Mouse (Mus musculus): ENCODE measurements at regions not wholly inside any gene's neighbourhood (a gene's known extent, or its start where the extent isn't known, plus 50 kb on each side); places are given as distances from the start of the nearest gene placed in this dataset.

DNA sequence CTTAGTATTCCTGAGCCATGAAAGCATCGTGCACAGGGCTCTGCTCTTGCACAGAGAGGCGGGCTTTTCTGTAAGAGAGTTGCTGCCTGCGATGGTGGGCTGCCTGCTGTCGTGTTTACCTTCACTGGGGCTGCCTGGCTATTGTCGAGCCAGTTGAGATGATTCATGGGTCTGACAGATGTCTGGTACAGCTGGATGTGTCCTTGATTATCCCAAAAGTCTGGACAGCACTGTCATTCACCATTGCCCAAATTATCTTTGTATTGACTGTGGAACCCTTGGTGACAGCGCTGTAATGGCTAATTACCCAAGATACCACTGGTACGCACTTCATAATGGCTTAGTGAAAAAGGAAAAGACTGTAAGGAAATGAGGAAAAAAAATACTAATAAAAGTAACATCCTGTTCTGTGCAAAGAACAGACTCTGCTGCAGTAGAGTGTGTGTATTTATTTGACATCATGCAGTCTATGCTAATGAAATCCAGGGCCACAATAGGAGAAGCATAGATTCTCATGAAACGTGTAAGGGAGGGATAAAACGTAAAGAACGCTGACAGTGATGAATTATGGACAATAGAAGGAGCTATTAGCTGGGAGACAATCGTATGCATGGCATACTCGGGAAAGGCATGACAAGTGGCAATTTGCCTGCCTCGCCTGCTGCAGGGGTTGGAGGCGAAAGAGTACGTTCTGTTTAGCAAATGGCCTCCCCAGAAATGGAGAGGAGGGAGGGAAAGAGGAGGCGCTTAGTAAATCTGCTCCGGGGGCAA, 208.2 kb upstream of the Atp5g3 start:
- DNase-seq (ENCODE audit: low spot score in 2 of 2): no peak

- DNase-seq (ENCODE audit: low spot score in 2 of 2): no peak
Measured at GRCm38 (mm10) chr2:74106472-74106871, 195.3 kb upstream of the Atp5g3 start.

GRCm38 (mm10) chr2:74099671-74100372, 188.7 kb upstream of the Atp5g3 start:
- DNase-seq (ENCODE audit: low spot score in 2 of 2): no peak

DNA sequence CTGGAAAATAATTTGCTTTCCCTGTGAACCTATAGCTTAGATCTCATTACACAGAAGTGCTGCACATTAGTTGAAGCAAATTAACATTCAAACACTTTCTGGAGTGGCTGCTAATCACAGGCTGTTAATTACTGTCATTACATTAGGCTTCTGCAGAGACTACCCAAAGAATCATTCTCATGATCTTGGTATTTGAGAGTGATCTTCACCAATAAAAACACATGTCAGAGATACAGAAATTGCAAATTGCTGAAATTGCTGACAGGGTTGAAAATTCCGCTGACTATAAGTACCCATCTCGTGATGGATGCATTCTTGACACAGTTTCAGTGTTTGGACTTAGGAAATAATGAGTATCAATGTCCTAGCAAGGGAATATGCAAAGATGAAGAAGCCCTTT, 185.7 kb upstream of the Atp5g3 start:
- no peak for DNase-seq (ENCODE audit: low spot score in 2 of 2)

DNA sequence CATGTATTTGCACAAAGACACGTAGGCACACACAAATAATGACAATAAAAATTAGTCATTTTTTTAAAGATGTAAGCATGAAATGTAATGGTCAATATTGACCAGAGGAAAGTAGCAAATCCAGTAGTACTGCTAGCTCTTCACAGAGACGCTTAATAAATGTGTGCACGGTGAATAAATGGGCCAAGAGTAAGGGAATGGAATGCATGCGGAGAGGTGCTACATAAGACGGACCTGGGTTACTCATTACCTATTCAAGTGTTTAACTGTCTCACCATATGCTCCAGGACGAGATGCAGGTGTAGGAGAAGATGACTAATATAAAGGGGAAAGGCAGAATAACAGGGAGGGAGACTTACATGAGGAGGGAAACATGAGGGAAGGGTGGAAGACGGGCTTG, 182.4 kb upstream of the Atp5g3 start:
- DNase-seq (ENCODE audit: low spot score in 2 of 2): no peak

GRCm38 (mm10) chr2:74087375-74087774, 176.2 kb upstream of the Atp5g3 start:
- DNase-seq (ENCODE audit: low spot score in 2 of 2): no peak

DNA sequence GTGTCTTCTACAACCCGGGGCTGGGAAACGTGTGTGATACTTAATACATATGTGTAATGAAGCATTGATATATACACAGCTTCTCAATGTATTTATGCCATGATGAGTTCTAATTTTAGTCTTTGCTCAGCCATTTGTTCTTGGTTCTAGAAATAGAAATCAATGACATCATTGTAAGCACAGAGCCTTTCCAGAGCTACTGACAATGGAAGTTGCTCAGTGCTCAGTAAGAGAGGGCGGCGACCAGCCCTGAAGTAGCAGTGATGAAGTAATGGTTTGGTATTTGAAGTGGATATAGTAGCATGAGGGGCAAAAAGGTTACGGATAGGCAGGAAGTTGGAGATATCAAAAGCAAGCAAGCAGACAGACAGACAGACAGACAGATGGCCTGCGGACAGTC, 173.8 kb upstream of the Atp5g3 start:
- DNase-seq (ENCODE audit: low spot score in 2 of 2): no peak

- DNase-seq (ENCODE audit: low spot score in 2 of 2): no peak
Measured at GRCm38 (mm10) chr2:74076774-74077173, 165.6 kb upstream of the Atp5g3 start.

DNA sequence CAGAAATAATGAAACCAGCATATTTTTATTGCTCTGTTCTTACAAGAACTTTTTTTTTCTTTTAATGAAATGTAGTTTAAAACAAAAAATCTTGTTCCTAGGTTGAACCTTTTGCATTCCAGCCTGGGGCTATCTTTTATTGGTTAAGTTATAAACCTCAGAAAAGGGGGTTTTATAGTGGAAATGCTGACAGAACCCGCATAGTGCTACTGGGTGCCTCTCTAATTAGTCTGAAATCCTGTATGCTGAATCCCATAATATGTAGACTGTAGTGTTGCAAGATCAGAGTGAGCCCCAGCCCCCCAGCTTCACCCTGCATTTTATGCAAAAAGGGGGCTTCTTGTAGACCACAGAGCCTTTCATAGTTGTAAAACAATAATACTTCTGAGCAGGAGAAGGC, 164.4 kb upstream of the Atp5g3 start:
- no peak for DNase-seq (ENCODE audit: low spot score in 2 of 2)

- no peak for DNase-seq (ENCODE audit: low spot score in 2 of 2)
Measured at GRCm38 (mm10) chr2:74073396-74073795, 162.3 kb upstream of the Atp5g3 start.

GRCm38 (mm10) chr2:74066652-74067051, 155.5 kb upstream of the Atp5g3 start:
- peak; percentile 75 to 89 for DNase-seq (ENCODE audit: low spot score in 2 of 2)

DNA sequence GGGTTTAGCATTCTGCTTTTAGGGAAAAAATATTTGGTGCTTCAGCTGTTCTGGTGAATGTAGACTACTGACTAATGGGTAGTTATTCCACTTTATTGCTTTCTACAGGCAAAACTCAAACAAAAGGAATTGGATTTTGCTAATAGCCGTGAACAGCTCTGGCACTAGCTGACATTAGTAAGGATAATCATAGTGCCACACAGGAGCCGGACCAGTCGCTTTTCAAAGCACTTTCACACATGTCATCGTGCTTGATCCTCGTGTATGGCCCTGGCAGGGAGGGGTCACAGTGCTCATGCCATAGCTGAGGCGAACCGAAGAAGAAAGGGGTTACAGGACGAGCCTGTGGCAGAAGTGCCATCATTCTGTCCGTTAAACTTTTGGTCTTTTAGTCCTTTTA, 153.2 kb upstream of the Atp5g3 start:
- no peak for DNase-seq (ENCODE audit: low spot score in 2 of 2)

DNA sequence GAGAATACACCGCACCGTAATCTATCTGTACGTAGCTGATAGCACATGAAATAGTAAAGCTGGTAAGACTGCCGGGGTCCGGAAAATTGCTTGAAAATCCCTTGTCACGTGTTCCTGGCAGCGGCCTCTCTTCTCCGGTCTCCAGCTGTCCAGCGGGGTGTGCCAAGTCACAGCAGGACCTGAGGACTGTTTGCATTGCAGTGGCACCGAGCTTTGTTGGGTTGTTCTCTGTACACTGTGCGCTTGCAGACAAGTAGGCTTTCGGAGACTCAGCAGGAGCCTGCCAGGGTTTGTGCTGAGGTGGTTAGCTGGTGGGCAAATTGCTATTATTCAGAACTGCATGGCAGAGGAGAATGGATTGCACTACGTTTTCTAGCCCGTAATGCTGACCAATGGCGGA, 152.7 kb upstream of the Atp5g3 start:
- peak; percentile 36 to 48 for DNase-seq (ENCODE audit: low spot score in 2 of 2)

DNA sequence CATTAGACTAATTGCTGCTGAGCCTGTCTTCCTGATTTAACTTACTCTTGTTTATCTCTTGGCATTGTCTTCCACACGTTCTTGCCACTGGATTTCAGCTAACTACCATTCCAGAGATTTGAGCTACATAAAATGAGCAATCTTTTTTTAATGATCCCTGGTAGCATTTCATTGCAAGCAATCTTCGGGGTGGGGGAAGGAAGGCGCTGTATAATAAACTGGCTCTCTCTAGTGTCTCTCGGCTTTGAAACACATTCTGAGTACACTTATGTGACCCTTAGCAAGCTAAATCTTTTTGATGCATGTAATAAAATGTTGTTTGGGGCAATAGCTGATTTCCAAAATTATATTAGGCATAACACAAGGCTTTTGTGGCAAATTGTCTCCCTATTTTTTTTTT, 152.2 kb upstream of the Atp5g3 start:
- DNase-seq (ENCODE audit: low spot score in 2 of 2): no peak

DNA sequence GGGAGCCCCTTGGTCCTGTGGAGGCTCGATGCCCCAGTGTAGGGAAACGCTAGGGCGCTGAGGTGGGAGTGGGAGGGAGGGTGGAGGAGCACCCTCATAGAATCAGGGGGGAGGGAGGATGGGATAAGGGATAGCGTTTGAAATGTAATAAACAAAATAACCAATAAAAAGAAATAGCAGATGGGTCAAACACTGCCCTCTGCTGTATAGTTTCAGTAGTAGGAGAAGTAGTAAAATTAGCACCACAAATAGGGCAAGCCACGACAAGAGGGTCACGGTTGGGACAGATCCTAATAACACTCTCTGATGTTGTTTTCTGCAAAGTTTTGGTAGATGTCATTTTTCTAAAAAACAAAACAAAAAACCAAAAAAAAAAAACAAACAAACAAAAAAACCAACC, 131.3 kb upstream of the Atp5g3 start:
- no peak for DNase-seq (ENCODE audit: low spot score in 2 of 2)

DNA sequence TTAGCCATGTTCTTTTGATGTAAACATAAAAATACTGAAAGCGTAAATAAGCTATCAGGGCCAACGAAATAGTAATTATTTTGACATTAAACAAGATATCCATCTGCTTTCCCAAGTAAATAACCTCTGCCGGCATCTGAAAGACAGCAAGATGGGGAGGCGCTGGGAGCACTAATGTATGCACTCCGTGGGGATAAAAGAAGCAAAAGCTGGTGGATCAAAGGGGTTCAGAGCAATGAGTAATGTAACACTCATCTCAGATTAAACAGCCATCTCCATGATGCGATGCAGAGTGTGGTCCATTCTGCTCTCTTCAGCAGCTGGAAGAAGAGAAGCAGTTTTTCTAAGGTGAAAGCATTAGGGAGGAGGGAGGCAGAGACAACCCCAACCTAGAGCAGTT, 128.5 kb upstream of the Atp5g3 start:
- no peak for DNase-seq (ENCODE audit: low spot score in 2 of 2)

GRCm38 (mm10) chr2:74036043-74036442, 124.9 kb upstream of the Atp5g3 start:
- DNase-seq (ENCODE audit: low spot score in 2 of 2): no peak

DNA sequence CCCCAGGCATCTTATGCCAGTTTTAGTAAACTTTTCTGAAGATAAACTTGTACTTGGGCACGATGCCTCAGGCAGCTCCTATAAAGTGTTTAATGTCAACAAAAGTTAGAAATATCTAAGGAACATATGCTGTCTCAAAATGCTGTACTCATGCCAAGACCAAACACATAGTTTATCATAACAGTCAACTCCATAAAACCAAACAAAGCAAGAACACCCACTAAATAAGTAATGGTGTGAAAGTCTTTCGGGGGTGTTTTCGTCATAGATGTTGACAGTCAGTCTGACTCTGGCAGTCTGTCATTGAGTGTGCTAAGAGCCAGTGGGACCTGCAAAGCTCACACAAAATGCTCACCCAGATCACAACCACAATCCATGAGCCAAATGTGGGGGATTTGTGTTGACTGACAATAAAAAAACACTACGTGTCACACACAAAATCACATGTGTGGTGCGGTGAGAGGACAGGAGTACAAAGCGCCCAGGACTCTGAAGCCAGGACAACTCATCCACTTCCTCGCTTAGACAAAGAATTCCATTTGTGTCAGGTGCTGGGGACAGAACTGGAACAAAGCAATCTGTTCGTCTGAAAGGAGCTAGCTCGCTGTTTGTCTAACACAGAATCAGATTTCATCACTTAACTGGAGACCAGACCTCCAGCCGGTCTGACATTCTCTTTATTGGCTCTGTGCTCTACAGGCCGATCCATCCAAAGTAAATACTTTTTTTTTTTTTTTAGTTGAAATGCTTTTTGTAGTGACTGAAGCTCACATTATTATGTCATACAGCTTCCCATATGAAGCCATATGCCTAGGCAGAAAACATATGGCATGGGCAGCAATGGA, 121.3 kb upstream of the Atp5g3 start:
- DNase-seq (ENCODE audit: low spot score in 2 of 2): no peak

- no peak for DNase-seq (ENCODE audit: low spot score in 2 of 2)
Measured at GRCm38 (mm10) chr2:74029938-74030337, 118.8 kb upstream of the Atp5g3 start.

GRCm38 (mm10) chr2:74027404-74028104, 116.4 kb upstream of the Atp5g3 start:
- peak; percentile 46 to 56 for DNase-seq (ENCODE audit: low spot score in 2 of 2)

DNA sequence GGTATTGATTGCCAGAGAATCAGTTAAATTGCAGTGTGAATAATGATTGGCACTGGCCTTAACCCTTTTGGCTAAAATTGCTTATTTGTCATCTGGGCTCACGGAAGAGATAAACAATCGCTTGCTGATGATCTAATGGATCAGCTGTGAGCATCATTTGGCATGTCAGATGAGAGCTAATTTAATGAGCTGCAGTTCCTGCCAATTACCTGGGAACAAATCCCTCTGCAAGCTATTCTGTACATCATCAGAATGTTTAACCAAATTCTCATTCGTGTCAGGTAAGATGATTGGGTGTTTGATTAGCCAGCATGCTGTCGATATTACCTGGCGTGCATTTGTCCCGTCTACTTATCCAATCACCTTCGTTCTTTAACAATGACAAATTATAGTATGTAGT, 104.0 kb upstream of the Atp5g3 start:
- DNase-seq (ENCODE audit: low spot score in 2 of 2): no peak

Measured in layer of hippocampus, postnatal 14 days (tissue).